Mouse (Mus musculus): ENCODE data around the gene Eif5a. TPM values are rescaled to one million over a fixed set of nuclear protein-coding genes. Genes with fewer than 3 reads are reported as not detected.

Eif5a gene
- total RNA-seq, 2 experiments from 2014 or later: 567 to 637 TPM

DNA sequence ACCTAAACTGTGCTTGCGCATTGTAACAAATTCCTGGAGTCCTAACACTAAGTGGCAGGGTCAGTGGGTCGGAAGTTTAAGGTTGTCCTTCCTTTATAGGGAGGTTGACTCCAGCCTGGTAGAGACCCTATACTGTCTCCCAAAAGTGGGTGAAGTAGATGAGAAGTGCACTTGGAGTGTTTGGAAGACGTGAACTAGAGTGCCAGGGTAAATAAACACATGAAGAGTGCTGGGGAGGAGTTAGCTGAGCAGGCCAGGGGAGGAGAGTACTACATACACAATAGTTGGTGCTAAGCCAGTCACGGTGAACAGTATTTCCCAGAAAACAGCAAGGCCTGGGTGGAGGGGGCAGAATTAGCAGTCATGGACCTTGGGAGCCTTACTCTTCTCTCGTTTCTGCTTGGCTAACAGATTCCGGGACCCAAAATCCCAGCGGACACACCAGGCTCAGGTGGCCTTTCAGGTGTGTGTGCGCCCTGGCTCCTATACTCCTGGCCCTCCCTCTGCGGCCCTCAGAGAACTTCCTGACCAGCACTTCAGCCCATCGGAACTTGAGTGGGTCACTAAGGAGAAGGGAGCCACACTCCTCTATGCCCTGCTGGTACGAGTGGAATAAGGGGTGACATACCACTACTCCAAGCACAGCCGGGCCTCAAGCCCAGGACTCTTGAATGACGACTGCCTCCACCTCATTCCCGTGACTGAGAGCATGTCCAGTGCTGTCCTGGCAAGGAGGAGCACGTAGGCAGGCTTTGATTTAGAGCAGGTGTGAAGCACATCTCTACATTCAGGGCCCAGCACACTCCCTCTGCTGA lies 8.8 kb downstream of the Eif5a start:
- DNase-seq: no peak
- intact Hi-C loops (cut with DNase I; ENCODE audit: low total_unique reads): no loop called here

DNA sequence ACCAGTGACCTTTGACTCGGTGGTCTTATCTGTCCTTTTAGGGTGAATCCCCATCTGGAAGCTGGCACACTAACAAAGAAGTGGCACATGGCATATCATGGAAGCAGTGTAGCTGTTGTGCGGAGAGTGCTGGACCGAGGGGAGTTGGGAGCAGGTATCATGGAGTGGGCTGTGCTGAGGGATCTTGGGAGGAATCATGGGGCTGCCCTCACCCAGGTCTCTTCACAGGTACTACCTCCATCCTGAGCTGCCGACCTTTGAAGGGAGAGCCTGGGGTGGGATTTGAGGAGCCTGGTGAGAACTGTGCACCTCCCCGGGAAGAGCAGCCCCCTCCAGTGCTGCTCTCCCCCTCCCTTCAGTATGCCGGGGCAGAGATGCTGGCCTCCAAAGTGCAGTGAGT lies 10.1 kb downstream of the Eif5a start:
- intact Hi-C loops (cut with DNase I; ENCODE audit: low total_unique reads): no loop called here

DNA sequence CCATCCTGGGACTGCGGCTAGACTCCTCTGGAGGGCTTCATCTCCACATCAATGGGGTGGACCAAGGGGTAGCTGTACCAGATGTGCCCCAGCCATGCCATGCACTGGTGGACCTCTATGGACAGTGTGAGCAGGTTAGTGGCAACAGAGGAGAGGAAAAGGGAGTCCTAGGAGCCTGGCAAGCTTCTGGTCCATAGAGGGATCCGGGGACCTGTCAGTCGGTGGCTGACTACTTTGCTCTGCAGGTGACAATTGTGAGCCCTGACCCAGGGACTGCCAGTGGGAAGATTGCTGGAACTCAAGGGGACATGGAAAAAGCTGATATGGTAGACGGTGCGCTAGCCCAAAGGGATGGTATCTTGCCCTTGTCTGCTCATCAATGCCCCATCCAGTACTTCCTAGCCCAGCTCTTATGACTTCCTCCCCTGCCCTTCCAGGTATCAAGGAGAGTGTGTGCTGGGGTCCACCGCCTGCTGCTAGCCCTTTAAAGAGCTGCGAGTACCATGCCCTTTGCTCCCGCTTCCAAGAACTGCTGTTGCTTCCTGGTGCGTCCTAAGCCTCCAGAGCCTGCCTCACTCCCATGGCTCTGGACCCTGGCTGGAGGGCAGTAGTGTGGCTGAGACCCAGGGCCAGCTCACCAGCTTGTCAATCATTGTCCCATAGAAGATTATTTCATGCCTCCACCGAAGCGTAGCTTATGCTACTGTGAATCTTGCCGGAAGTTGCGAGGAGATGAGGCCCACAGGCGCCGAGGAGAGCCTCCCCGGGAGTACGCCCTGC lies 10.8 kb downstream of the Eif5a start:
- intact Hi-C loops (cut with DNase I; ENCODE audit: low total_unique reads): no loop called here

More for the DNA sequence above, 10.1 kb downstream of the Eif5a start:
- no peak for DNase-seq

DNA sequence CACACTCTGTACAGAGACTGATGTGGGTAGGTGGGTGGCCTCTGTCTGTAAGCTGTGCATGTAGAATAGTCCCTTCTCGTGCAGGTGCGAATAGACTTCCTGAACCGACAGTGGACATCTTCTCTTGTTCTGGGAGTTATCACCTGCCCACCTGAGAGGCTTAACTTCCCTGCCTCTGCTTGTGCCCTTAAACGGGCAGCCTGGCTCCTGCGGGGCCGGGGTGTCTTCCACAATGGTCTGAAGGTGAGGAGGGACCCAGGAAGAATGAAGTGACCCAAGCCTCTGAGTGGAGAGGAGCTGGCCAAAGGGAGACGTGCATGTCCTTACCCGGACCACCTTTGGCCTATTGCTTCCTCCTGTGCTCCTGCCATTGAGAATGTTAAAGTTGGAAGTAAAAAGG lies 11.6 kb downstream of the Eif5a start:
- intact Hi-C loops (cut with DNase I; ENCODE audit: low total_unique reads): no loop called here
- no peak for DNase-seq

More for the DNA sequence above, 10.8 kb downstream of the Eif5a start:
- DNase-seq: no peak

DNA sequence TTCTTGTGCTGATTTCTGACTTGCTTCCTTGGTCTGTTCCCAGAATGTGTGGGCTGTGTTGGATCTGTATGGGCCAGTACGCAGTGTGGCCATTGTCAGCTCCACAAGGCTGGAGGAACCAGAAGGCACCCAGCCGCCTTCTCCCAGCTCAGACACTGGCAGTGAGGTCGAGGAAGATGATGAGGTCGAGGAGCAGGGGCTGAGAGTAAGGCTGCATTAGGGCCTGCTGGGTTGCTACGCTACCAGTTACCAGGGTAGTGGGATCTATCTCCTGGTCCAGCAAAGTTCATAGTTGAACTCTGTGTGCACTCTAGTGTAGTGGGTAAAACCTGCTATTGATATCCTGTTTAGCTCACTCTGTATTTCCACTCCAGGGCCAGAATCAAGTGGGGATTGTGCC lies 12.6 kb downstream of the Eif5a start:
- no peak for DNase-seq

DNA sequence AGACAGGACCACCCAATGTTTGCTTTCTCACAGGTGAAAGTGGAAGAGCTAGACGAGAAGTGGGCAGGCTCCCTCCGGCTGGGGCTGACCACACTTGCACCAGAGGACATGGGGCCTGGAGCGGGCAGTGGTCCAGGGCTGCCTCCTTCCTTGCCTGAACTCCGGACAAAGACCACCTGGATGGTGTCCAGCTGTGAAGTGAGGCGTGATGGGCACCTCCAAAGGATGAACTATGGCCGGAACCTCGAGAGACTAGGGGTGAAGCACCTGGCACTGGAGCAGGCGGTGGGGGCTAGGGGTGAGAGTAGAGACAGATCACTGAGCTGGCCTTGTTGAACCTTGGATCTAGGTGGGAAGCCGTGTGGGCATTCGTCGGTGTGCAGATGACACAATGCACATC lies 13.1 kb downstream of the Eif5a start:
- intact Hi-C loops (cut with DNase I; ENCODE audit: low total_unique reads): no loop called here
- no peak for DNase-seq

More for the DNA sequence above, 12.6 kb downstream of the Eif5a start:
- intact Hi-C loops (cut with DNase I; ENCODE audit: low total_unique reads): no loop called here

DNA sequence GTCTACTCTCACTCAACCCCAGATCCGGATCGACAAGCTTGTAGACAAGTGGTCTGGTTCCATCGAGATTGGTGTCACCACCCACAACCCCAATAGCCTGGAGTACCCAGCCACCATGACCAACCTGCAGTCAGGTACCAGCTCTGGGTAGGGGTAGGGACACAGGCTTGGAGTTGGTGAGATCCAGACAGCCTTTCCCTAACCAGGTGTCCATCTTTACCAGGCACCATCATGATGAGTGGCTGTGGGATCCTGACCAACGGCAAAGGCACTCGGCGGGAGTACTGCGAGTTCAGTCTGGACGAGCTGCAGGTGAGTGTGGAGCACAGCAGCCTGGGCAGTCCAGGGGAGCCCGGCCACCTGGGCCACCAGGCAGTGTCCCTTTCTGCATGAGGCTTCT lies 17.4 kb downstream of the Eif5a start:
- DNase-seq: no peak
- intact Hi-C loops (cut with DNase I; ENCODE audit: low total_unique reads): no loop called here

DNA sequence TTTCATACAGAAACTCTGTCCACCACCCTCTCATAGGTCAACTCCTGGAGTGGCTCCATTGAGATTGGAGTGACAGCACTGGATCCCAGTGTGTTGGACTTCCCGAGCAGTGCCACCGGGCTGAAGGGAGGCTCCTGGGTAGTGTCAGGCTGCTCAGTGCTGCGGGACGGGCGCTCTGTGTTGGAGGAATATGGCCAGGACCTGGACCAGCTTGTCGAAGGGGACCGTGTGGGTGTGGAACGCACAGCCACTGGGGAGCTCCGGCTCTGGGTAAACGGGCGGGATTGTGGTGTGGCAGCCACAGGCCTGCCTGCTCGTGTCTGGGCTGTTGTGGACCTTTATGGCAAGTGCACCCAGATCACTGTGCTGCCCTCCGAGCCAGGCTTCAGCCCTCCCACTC lies 18.8 kb downstream of the Eif5a start:
- intact Hi-C loops (cut with DNase I; ENCODE audit: low total_unique reads): no loop called here
- no peak for DNase-seq

DNA sequence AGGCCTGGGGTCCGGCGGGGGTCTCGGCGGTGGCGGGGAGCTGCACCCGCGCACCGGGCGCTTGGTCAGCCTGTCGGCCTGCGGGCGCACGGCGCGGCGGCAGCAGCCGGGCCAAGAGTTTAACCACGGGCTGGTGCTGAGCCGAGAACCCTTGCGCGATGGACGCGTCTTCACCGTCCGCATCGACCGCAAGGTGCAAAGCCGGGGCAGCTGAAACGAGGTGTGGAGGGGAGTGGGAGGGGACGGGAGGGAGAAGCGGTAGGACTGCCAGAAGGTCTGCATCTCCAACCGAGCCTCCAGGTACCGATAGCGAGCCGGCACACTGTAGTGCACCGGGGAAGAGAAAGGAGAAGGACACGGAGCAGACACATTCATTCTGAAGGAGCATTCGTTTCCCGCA lies 19.8 kb downstream of the Eif5a start:
- intact Hi-C loops (cut with DNase I; ENCODE audit: low total_unique reads): no loop called here
- peak; percentile 39 for DNase-seq

DNA sequence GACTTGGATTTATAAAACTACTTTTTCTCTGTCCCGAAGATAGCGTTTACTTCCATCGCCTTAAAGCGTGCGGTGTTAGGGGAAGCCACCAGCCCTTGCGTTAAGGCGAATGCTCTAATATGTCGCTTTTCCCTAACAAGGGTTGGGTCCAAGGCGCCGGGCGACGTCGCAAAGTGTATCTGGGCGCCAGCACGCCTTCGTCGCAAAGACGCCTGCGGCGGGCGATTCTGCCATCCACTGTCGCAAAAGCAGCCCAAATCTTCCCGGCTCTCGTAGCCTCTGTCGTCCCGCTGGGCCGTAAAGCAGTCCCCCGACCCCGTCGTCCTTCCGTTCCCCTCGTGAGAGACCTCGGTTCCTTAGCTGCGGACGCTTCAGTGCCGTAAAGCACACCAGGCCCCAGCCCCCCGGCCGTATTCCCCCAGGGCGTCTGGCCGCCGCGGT lies 20.3 kb downstream of the Eif5a start:
- peak; percentile 96 for DNase-seq
- intact Hi-C loops (cut with DNase I; ENCODE audit: low total_unique reads): no loop called here

DNA sequence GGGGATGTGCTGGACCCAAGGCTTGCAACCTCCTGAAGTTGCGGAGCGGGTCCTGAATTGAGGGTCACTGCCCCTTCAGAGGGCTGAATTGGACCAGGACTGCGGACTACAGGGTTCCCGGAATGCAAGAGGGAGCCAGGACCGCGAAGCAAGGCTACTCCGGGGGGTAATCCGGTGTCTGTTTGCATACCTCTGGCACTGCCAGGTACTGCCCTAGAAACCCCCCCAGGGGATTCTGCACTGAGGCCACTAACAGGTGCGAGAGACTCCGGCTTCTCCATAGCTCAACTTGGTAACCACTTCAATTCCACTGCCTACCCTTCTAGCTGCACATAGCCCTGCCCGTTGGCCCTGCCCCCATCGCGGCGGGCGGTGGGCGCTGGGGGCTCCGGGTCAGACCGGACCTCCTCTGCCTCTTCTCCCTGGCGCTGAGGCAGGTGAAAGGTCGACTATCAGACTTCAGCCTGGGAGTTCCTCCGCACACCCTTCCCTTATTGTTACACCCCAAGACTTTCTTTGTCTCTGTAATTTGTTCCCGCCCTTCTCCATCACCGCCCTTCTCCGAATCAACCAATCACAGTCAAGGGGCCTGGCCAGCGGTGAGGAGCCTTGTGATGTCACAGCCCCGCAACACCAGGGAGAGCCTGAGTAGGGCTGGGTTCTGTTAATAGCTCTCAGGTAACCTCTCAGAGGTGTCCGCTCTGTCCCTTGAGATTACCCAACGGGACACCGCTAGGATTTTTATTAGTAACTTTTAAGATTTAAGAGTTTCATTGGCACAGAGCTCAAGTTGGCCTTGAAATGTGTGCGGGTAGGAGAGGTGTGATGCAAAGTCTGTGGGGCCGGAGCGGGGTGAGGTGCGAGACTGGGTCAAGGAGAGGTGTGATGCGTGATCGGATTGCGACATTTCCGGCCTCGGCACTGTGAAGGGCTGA lies 21.0 kb downstream of the Eif5a start, which contains the start of the genes 2810408A11Rik and Neurl4:
Gene 2810408A11Rik (minus strand): TSS at position 517 of the 935 bp plus-strand sequence.
Gene Neurl4 (plus strand): TSS at position 602 of the 935 bp plus-strand sequence.
- DNase-seq: peak; percentile 87
- intact Hi-C loops (cut with DNase I; ENCODE audit: low total_unique reads): no loop called here

DNA sequence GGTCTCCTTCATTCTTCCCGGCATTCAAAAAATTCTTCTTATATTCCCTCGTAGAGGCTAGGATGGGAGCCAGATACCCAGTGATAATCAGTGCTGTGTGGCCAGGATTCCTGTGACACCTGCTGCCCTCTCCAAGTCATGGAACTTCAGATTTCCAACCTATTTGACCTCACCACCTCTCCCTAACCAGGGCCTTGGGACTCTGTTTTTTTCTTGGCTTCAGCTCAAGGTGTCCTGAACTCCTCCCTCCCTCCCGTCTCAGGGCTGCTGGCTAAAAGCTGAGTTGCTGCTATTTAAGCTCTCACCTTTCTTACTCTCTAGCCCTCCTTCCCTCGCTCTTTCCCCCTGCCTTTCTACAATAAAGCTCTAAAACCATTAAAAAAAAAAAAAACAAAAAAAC lies 21.9 kb downstream of the Eif5a start:
- DNase-seq: no peak
- intact Hi-C loops (cut with DNase I; ENCODE audit: low total_unique reads): loop anchor here (10.0 kb wide), 1 partner anchor 55 kb away; the partner anchor contains the start of gene Plscr3

DNA sequence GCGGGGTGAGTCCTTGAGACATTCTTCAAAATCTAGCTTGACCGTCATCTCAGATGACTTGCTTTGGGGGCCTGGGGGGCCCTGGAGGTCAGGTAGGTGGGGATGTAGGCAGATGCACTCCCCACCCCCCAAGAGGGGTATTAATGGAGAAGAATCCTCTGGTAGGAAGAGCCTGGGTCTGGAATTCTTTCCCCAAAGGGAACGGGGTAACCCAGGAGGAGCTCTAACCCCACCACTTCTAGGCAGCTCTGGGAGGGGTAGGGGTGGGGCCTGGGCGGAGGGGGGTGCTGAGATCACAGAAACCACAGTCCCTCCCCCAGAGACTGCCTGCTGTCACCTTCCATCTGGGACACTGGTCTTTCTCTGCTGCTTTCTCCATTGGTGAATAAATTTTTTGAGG lies 26.5 kb downstream of the Eif5a start, which contains the start of gene Acap1:
Gene Acap1 (minus strand): TSS at position 249 of the 400 bp plus-strand sequence.
- DNase-seq: no peak
- intact Hi-C loops (cut with DNase I; ENCODE audit: low total_unique reads): loop anchor here (10.0 kb wide), 1 partner anchor 50 kb away; the partner anchor contains the start of gene Plscr3

DNA sequence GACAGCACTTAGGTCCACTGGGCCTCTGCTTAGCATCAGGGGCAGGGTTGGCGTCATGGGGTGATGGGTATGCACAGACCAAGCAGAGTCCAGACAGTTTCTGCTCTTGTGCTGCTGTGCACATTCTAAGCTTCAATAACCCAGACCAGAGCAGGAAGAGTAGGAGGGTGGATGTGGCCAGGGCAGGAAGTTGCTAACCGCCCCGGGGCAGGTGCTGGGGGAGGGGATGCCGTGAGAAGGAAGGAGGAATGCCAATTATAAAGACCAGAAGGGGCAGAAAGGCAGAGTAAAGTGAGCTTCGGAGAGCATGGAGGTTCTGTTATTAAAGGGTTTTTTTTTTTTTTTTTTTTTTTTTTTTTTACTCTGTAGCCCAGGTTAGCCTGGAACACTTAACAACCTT lies 27.1 kb downstream of the Eif5a start:
- intact Hi-C loops (cut with DNase I; ENCODE audit: low total_unique reads): loop anchor here (10.0 kb wide), 1 partner anchor 50 kb away; the partner anchor contains the start of gene Plscr3
- DNase-seq: no peak

DNA sequence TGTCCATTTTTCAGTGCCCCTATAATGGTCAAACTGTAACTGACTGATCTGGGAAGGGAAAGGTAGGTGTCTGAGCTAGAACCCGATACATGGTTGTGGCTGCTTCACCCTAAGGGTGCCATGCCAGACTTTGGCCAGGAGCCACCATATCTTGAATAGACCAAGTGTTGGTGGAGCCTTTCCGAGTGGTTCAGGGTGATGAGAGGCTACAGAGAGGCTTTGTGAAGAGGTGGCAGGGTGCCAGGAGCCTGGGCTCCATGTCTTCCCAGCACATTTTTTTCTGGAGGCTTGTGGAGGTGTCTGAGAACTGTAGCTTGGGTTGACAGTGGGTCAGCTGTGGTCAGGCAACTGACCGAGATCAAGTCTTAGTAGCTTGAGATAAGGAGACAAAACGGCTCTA lies 30.3 kb downstream of the Eif5a start:
- intact Hi-C loops (cut with DNase I; ENCODE audit: low total_unique reads): loop anchor here (10.0 kb wide), 1 partner anchor 47 kb away; the partner anchor contains the start of gene Plscr3
- no peak for DNase-seq

DNA sequence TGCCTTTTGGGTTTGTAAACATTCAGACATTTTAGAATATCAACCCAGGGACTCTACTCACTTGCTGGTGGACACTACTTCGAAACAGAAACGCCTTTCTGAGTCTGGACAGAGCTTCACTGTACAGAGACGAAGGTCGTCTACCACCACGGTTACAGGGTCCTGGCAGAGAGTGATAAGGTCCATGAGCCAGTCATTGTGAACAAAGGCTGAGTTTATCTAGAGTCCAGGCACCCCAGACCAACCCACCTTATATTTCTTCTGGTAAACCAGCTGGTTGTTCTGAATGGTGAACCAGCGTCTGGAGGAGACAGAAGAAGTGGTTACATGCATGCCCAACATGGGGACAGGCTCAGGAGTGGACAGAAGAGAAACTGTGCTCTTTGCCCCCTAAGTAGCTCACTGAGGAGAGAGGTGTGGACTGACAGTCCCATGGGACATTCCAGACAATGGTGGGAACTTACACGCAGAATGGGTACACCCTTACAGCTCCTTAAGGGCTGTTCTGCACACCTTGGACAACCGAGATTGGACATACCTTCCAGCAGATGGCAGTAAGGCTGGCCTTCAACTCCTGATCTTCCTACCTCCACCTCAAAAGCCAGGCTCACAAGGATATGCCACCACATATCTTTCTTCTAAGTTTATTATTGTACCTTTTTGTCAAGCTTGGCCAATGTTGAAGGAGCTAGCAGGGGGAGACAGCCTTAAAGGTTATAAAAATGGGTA lies 34.7 kb downstream of the Eif5a start:
- intact Hi-C loops (cut with DNase I; ENCODE audit: low total_unique reads): no loop called here
- DNase-seq: no peak

DNA sequence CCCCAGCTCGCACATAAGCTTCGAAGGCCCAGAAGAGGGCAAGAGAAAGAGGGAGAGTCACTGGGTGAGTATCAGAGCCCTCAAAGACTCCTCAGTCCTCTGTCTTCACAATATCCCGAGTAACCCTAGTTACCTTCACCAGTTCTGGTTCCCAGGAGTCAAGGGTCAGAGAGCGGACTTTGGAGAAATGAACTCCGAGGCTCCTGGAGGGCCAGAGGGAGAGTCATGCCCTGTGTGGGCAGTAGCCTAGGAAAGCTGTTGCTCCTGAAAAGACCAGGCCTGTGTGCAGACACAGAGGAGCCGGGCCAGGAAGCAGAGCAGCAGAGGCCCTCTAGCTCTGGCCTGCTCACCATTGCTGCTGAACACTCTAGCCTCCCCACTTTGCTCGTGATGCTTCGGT lies 37.1 kb downstream of the Eif5a start:
- intact Hi-C loops (cut with DNase I; ENCODE audit: low total_unique reads): no loop called here
- no peak for DNase-seq

DNA sequence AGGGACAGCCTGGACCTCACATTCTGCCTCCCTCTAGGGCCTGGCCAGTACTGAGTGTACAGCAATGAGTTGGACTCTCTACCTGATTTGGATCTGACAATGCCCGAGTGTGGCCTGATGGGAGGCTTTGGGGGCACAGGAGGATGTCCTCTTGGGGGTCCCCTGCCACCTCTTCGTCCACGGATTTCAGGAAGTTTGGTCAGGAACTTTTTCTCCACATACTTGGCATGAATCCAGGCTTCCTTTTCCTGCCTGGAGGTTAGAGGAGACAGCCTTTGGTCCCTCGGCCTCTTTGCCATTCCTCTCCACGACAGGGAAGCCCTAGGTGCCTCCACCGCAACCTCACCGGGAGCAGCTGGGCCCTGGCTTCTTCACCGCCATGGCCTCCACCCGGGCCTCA lies 37.5 kb downstream of the Eif5a start:
- intact Hi-C loops (cut with DNase I; ENCODE audit: low total_unique reads): no loop called here
- DNase-seq: no peak

All from gastrocnemius, postnatal 14 days (tissue).